Mouse (Mus musculus) layer of hippocampus, adult 9-11 months (tissue): ENCODE results near the gene Os9.
"Not testable (repeated sequence)": the region's sequence is repeated elsewhere in the genome, so short reads cannot be mapped to it uniquely, and the experiment has no call there.

ENCODE experiments used
- DNase-seq: peaks from one replicate; pipeline ENCODE4 v3.0.0; 2022

The Os9 gene

GRCm38 (mm10) chr10:127121066-127121477, at the start of gene Os9:
Gene Os9, minus strand, starts transcription at chr10:127121131.
- peak; percentile 99 for DNase-seq

- no peak for DNase-seq
Observed at GRCm38 (mm10) chr10:127170002-127170401, 49.1 kb upstream of the Os9 start.

GRCm38 (mm10) chr10:127167614-127168192, 46.8 kb upstream of the Os9 start:
- DNase-seq = no peak

- no peak for DNase-seq
Observed at GRCm38 (mm10) chr10:127166771-127167613, 46.1 kb upstream of the Os9 start.

GRCm38 (mm10) chr10:127166404-127166715, 45.4 kb upstream of the Os9 start:
- DNase-seq = no peak

- DNase-seq = no peak
Observed at GRCm38 (mm10) chr10:127165654-127166403, 44.9 kb upstream of the Os9 start.

GRCm38 (mm10) chr10:127165354-127165653, 44.4 kb upstream of the Os9 start:
- no peak for DNase-seq

- DNase-seq = peak; percentile 73
Observed at GRCm38 (mm10) chr10:127164631-127165353, 43.9 kb upstream of the Os9 start, which contains the start of gene B4galnt1. Gene B4galnt1, plus strand, starts transcription at chr10:127165225.

GRCm38 (mm10) chr10:127164190-127164589, 43.3 kb upstream of the Os9 start:
- no peak for DNase-seq

GRCm38 (mm10) chr10:127162771-127163261, 41.9 kb upstream of the Os9 start:
- DNase-seq = not testable (repeated sequence)

GRCm38 (mm10) chr10:127160728-127161127, 39.8 kb upstream of the Os9 start:
- DNase-seq = no peak

GRCm38 (mm10) chr10:127160081-127160480, 39.1 kb upstream of the Os9 start:
- DNase-seq = peak; percentile 55

- DNase-seq = no peak
Observed at GRCm38 (mm10) chr10:127158471-127158870, 37.5 kb upstream of the Os9 start.

GRCm38 (mm10) chr10:127156511-127156910, 35.6 kb upstream of the Os9 start:
- no peak for DNase-seq

- DNase-seq = no peak
Observed at GRCm38 (mm10) chr10:127156089-127156488, 35.2 kb upstream of the Os9 start.

- DNase-seq = no peak
Observed at GRCm38 (mm10) chr10:127154652-127155051, 33.7 kb upstream of the Os9 start.

- DNase-seq = no peak
Observed at GRCm38 (mm10) chr10:127154241-127154640, 33.3 kb upstream of the Os9 start.

- no peak for DNase-seq
Observed at GRCm38 (mm10) chr10:127153323-127153722, 32.4 kb upstream of the Os9 start.

- not testable (repeated sequence) for DNase-seq
Observed at GRCm38 (mm10) chr10:127152556-127152955, 31.6 kb upstream of the Os9 start.

GRCm38 (mm10) chr10:127151233-127151632, 30.3 kb upstream of the Os9 start:
- DNase-seq = not testable (repeated sequence)

- DNase-seq = no peak
Observed at GRCm38 (mm10) chr10:127150471-127150872, 29.5 kb upstream of the Os9 start.

GRCm38 (mm10) chr10:127147135-127147534, 26.2 kb upstream of the Os9 start:
- no peak for DNase-seq

- no peak for DNase-seq
Observed at GRCm38 (mm10) chr10:127145303-127145702, 24.4 kb upstream of the Os9 start.
